Mouse (Mus musculus): ENCODE measurements around the gene Krtap27-1.

The Krtap27-1 gene

GRCm38 (mm10) chr16:88671571-88671970, at the start of gene Krtap27-1:
TSS of gene Krtap27-1 (minus strand) at chr16:88671671.
- DNase-seq (ENCODE audit: low spot score): no peak

GRCm38 (mm10) chr16:88720031-88720430, 48.6 kb upstream of the Krtap27-1 start:
- DNase-seq (ENCODE audit: low spot score): no peak

GRCm38 (mm10) chr16:88716549-88716948, 45.1 kb upstream of the Krtap27-1 start:
- no peak for DNase-seq (ENCODE audit: low spot score)

GRCm38 (mm10) chr16:88711245-88711644, 39.8 kb upstream of the Krtap27-1 start:
- DNase-seq (ENCODE audit: low spot score): no peak

GRCm38 (mm10) chr16:88710757-88711156, 39.3 kb upstream of the Krtap27-1 start:
- DNase-seq (ENCODE audit: low spot score): no peak

- no peak for DNase-seq (ENCODE audit: low spot score)
Measured at GRCm38 (mm10) chr16:88707496-88708012, 36.1 kb upstream of the Krtap27-1 start, which contains the start of gene 2310061N02Rik. TSS of gene 2310061N02Rik (minus strand) at chr16:88707962.

GRCm38 (mm10) chr16:88701072-88701864, 29.8 kb upstream of the Krtap27-1 start:
- DNase-seq (ENCODE audit: low spot score): no peak

GRCm38 (mm10) chr16:88696256-88696655, 24.8 kb upstream of the Krtap27-1 start:
- DNase-seq (ENCODE audit: low spot score): no peak

- no peak for DNase-seq (ENCODE audit: low spot score)
Measured at GRCm38 (mm10) chr16:88681282-88681681, 9.8 kb upstream of the Krtap27-1 start.

- no peak for DNase-seq (ENCODE audit: low spot score)
Measured at GRCm38 (mm10) chr16:88679099-88679498, 7.6 kb upstream of the Krtap27-1 start.

- DNase-seq (ENCODE audit: low spot score): no peak
Measured at GRCm38 (mm10) chr16:88657426-88657825, 14.0 kb downstream of the Krtap27-1 start.

GRCm38 (mm10) chr16:88651952-88652351, 19.5 kb downstream of the Krtap27-1 start:
- DNase-seq (ENCODE audit: low spot score): no peak

GRCm38 (mm10) chr16:88651082-88651481, 20.4 kb downstream of the Krtap27-1 start:
- no peak for DNase-seq (ENCODE audit: low spot score)

GRCm38 (mm10) chr16:88647358-88647846, 24.1 kb downstream of the Krtap27-1 start, which contains the start of gene Krtap26-1:
TSS of gene Krtap26-1 (minus strand) at chr16:88647796.
- no peak for DNase-seq (ENCODE audit: low spot score)

- no peak for DNase-seq (ENCODE audit: low spot score)
Measured at GRCm38 (mm10) chr16:88646366-88647111, 24.9 kb downstream of the Krtap27-1 start.

- no peak for DNase-seq (ENCODE audit: low spot score)
Measured at GRCm38 (mm10) chr16:88640053-88640452, 31.4 kb downstream of the Krtap27-1 start.

- no peak for DNase-seq (ENCODE audit: low spot score)
Measured at GRCm38 (mm10) chr16:88635142-88635541, 36.3 kb downstream of the Krtap27-1 start.

GRCm38 (mm10) chr16:88631474-88631873, 40.0 kb downstream of the Krtap27-1 start:
- DNase-seq (ENCODE audit: low spot score): no peak

GRCm38 (mm10) chr16:88627566-88627965, 43.9 kb downstream of the Krtap27-1 start, which contains the start of gene 2310079G19Rik:
TSS of gene 2310079G19Rik (minus strand) at chr16:88627666.
- DNase-seq (ENCODE audit: low spot score): no peak
